Comparison of ENCODE assay signal across 27 mouse cellular contexts in the genomic region with DNA sequence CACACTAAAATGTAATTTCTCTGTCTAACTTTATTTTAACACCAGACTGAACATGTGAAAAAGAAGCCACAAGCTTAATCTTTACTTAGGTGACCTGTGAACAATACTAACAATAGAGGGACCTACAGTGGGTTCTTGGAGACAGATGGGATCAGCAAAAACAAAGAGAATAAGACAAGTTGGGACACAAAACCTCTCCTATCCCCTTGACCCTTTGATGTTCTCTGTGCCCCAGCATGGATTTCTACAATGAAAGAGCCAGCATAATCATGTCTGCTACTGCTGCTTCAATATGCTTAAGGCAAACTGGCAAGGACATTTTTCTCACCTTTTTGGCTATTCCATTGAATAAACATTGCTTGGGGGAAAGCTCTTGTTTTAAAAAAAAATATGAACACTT.
"Had no signal": no experiment of that assay in that cellular context is flagged by ENCODE, and none has a peak within 500 bp of the region (broad histone marks: within the 10 kb centered on the region; RNA-seq: fewer than 3 reads in every experiment).

No protein-coding gene starts in this region.

- DNase-seq: gastrocnemius, postnatal 14 days; gastrocnemius, postnatal 36 days; heart, adult 11 months; heart, adult 2 months; heart, postnatal 14 days; heart, postnatal 36 days; kidney, adult 11 months; kidney, adult 2 months; kidney, adult 9 months; kidney, postnatal 14 days; kidney, postnatal 36 days; layer of hippocampus, adult 9-11 months; layer of hippocampus, postnatal 36 days; left cerebral cortex, postnatal 4 days had no signal

- H3K9ac ChIP-seq: heart, embryonic 13.5 days; heart, embryonic 15.5 days; hindbrain, embryonic 13.5 days; hindbrain, embryonic 15.5 days; kidney, embryonic 15.5 days; limb, embryonic 13.5 days; limb, embryonic 15.5 days; liver, embryonic 12.5 days; liver, embryonic 14.5 days had no signal

- H3K4me2 ChIP-seq: heart, embryonic 11.5 days; heart, embryonic 13.5 days; heart, embryonic 15.5 days; hindbrain, embryonic 13.5 days; hindbrain, embryonic 15.5 days; kidney, embryonic 15.5 days; limb, embryonic 13.5 days; limb, embryonic 15.5 days; liver, embryonic 12.5 days had no signal

- H3K9me3 ChIP-seq: heart, embryonic 13.5 days; heart, embryonic 15.5 days; hindbrain, embryonic 13.5 days; hindbrain, embryonic 15.5 days; kidney, embryonic 15.5 days; limb, embryonic 13.5 days; limb, embryonic 15.5 days; liver, embryonic 12.5 days had no signal

- H3K27ac ChIP-seq: heart, adult 2 months; heart, embryonic 13.5 days; heart, embryonic 15.5 days; hindbrain, embryonic 13.5 days; hindbrain, embryonic 15.5 days; hindbrain, postnatal 0 days; kidney, embryonic 15.5 days; kidney, postnatal 0 days; limb, embryonic 13.5 days; limb, embryonic 15.5 days; liver, embryonic 12.5 days; liver, embryonic 14.5 days had no signal

- H3K4me3 ChIP-seq: heart, adult 2 months; heart, embryonic 13.5 days; heart, embryonic 15.5 days; hindbrain, embryonic 13.5 days; hindbrain, embryonic 15.5 days; kidney, embryonic 15.5 days; limb, embryonic 13.5 days; limb, embryonic 15.5 days; liver, embryonic 12.5 days had no signal

- ATAC-seq: hindbrain, postnatal 0 days; intestine, embryonic 16.5 days; liver, embryonic 12.5 days had no signal

- H3K36me3 ChIP-seq: heart, embryonic 13.5 days; heart, embryonic 15.5 days; hindbrain, embryonic 13.5 days; hindbrain, embryonic 15.5 days; kidney, embryonic 15.5 days; limb, embryonic 13.5 days; limb, embryonic 15.5 days; liver, embryonic 12.5 days had no signal

- H3K27me3 ChIP-seq: heart, embryonic 13.5 days; heart, embryonic 15.5 days; hindbrain, embryonic 13.5 days; hindbrain, embryonic 15.5 days; kidney, embryonic 15.5 days; limb, embryonic 13.5 days; limb, embryonic 15.5 days; liver, embryonic 12.5 days had no signal

- H3K4me1 ChIP-seq: heart, embryonic 13.5 days; heart, embryonic 15.5 days; hindbrain, embryonic 13.5 days; hindbrain, embryonic 15.5 days; kidney, embryonic 15.5 days; limb, embryonic 13.5 days; limb, embryonic 15.5 days; liver, embryonic 12.5 days had no signal
